Comparison of ENCODE assay signal across 8 mouse cellular contexts in genomic region chr1:132322711-132323542, GRCm38 (mm10). TPM values are rescaled to one million over a fixed set of nuclear protein-coding genes. Genes with fewer than 3 reads are reported as not detected.
DNase-seq lines count a peak whose midpoint lies in the region; ATAC-seq lines count a peak whose summit lies in the region.

No protein-coding gene starts in this region.

- peaks cover 31% of the 10 kb centered on the region for H3K4me1 ChIP-seq in heart, embryonic 15.5 days (replicated peaks)
- peaks cover 36% of the 10 kb centered on the region for H3K4me1 ChIP-seq in limb, embryonic 10.5 days

- no peak overlapping the region for H3K4me3 ChIP-seq in heart, embryonic 15.5 days
- H3K4me3 ChIP-seq in limb, embryonic 10.5 days, result no peak overlapping the region; the same call in 1 of the 2 replicates

- H3K9me3 ChIP-seq in heart, embryonic 15.5 days (replicated peaks), result no peaks in the 10 kb centered on the region
- H3K9me3 ChIP-seq in limb, embryonic 10.5 days (replicated peaks), result no peaks in the 10 kb centered on the region

- no peak overlapping the region for H3K4me2 ChIP-seq in heart, embryonic 15.5 days

- no peaks in the 10 kb centered on the region for H3K27me3 ChIP-seq in heart, embryonic 15.5 days
- H3K27me3 ChIP-seq in limb, embryonic 10.5 days (ENCODE audit: low read depth, poor library complexity, severe bottlenecking), result peaks cover 19% of the 10 kb centered on the region

- ATAC-seq in heart, embryonic 15.5 days (replicated peaks; ENCODE audit: insufficient number of reproducible peaks, insufficient read depth, low FRiP score, low read depth), result no peak
- no peak for ATAC-seq in cerebellum, adult (ENCODE audit: insufficient number of reproducible peaks, low FRiP score, low TSS enrichment)

- no peak overlapping the region for H3K27ac ChIP-seq in heart, embryonic 15.5 days
- peak overlapping the region; percentile 21; the same call in 1 of the 2 replicates for H3K27ac ChIP-seq in limb, embryonic 10.5 days

- 41% methylated on average over 13 of the region's 13 CpGs for WGBS in heart, embryonic 15.5 days
- 43% methylated on average over 13 of the region's 13 CpGs for WGBS in limb, embryonic 10.5 days

- 0 out of 2 replicates have a peak overlapping the region, but pooled peaks have one; percentile 13 for H3K9ac ChIP-seq in heart, embryonic 15.5 days

- peak; percentile 54 for DNase-seq in right cerebral cortex, postnatal 4 days
- DNase-seq in right cerebral cortex, postnatal 36 days (ENCODE audit: low spot score in 2 of 2), result no peak
- DNase-seq in limb, embryonic 10.5 days (ENCODE audit: low spot score), result no peak
- peak; percentile 96 for DNase-seq in retina, embryonic 14.5 days (ENCODE audit: low spot score)
- DNase-seq in left cerebral cortex, adult 18-20 months (ENCODE audit: low spot score in 2 of 2), result no peak
- DNase-seq in thymus, postnatal 14 days, result no peak

- no peaks in the 10 kb centered on the region for H3K36me3 ChIP-seq in heart, embryonic 15.5 days
- H3K36me3 ChIP-seq in limb, embryonic 10.5 days, result no peaks in the 10 kb centered on the region

RNA-seq across cellular contexts. Expression of gene Nuak2, which starts 7.0 kb away (rescaled TPM):
- 3.0 and 3.7 TPM in 2 replicates for polyA plus RNA-seq in heart, embryonic 15.5 days (2015; fragmentation: Nextera tagmentation; extraction: Ambion mirVana)
- 0.84 and 0.92 TPM in 2 replicates for polyA plus RNA-seq in limb, embryonic 10.5 days (2016; fragmentation: Nextera tagmentation; extraction: Ambion mirVana)
- 1 to 10 TPM; 1.3 TPM for total RNA-seq in left cerebral cortex, adult 18-20 months (2021)

RNA-seq across cellular contexts. Expression of gene Klhdc8a, which starts 24.5 kb away (rescaled TPM):
- polyA plus RNA-seq in heart, embryonic 15.5 days (2015; fragmentation: Nextera tagmentation; extraction: Ambion mirVana), result 0.33 and 0.68 TPM in 2 replicates
- not detected in 2 replicates for polyA plus RNA-seq in limb, embryonic 10.5 days (2016; fragmentation: Nextera tagmentation; extraction: Ambion mirVana)
- total RNA-seq in left cerebral cortex, adult 18-20 months (2021), result 10 to 100 TPM; 11.7 to 14.5 TPM

Comparison
In these comparisons a context has a peak if more than half of its experiments do, and no peak if none do; other contexts are left out.
1. DNase-seq: peak in right cerebral cortex, postnatal 4 days (single experiment) and retina, embryonic 14.5 days (single experiment); none in right cerebral cortex, postnatal 36 days (0 of 2), limb, embryonic 10.5 days (single experiment), left cerebral cortex, adult 18-20 months (0 of 2) and thymus, postnatal 14 days (single experiment).